8 mouse cellular contexts compared by ENCODE assay signal in the genomic region with DNA sequence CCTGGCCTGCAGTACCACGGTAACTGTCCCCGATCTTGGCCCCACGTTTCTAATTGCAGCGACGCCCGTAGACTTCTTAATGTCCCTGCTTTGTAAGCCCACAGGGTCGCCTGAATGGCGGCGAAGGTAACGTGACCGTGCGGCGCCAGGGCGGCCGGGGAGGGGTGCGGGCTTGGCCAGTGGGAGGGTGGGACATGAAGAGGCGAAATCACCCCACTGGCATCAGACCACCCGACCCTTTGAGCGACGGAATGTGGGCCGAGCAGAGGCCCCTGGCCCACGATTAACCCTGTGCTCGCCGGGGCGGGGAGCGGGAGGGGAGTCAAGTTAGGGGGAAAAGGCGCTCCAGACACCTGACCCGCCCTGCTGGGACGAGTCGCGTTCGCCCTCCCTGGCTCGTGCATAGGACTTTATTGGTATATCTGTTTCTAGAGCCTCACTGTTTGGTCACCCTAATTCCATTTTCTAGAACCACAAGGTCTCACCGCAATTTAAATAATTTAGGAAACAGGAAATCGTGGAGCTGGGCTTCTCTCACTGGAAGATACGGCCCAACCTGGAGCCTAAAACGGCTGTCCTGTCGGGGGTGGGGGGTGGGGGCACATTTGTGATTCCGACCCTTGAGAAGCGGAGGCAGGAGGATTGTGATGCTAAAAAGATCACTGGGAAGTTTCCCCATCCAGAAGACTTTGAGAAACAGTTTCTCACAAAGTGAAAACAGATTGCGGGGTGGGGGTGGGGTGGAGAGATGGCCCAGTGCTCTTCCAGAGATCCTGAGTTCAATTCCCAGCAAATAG. TPM values are rescaled to one million over a fixed set of nuclear protein-coding genes. Genes with fewer than 3 reads are reported as not detected.
DNase-seq lines count a peak whose midpoint lies in the region; ATAC-seq lines count a peak whose summit lies in the region.

No protein-coding gene starts in this region.

- peak overlapping the region; percentile 80 for H3K9ac ChIP-seq in embryonic facial prominence, embryonic 13.5 days
- H3K9ac ChIP-seq in midbrain, embryonic 12.5 days (replicated peaks), result peak overlapping the region; percentile 56

- H3K36me3 ChIP-seq in embryonic facial prominence, embryonic 13.5 days, result no peaks in the 10 kb centered on the region
- H3K36me3 ChIP-seq in hindbrain, embryonic 10.5 days, result no peaks in the 10 kb centered on the region
- H3K36me3 ChIP-seq in midbrain, embryonic 12.5 days, result no peaks in the 10 kb centered on the region

- H3K9me3 ChIP-seq in embryonic facial prominence, embryonic 13.5 days, result no peaks in the 10 kb centered on the region
- H3K9me3 ChIP-seq in hindbrain, embryonic 10.5 days, result 0 out of 2 replicates have a peak, but pooled peaks cover 5% of the 10 kb centered on the region
- H3K9me3 ChIP-seq in midbrain, embryonic 12.5 days, result no peaks in the 10 kb centered on the region

- WGBS in embryonic facial prominence, embryonic 13.5 days, result 1% methylated on average over 41 of the region's 41 CpGs
- WGBS in hindbrain, embryonic 10.5 days, result 2% methylated on average over 41 of the region's 41 CpGs
- WGBS in midbrain, embryonic 12.5 days, result 2% methylated on average over 41 of the region's 41 CpGs

- H3K4me2 ChIP-seq in embryonic facial prominence, embryonic 13.5 days, result peak overlapping the region; percentile 84
- H3K4me2 ChIP-seq in midbrain, embryonic 12.5 days (replicated peaks), result peak overlapping the region; percentile 62

- H3K4me3 ChIP-seq in embryonic facial prominence, embryonic 13.5 days, result peak overlapping the region; percentile 58
- peak overlapping the region; percentile 59 for H3K4me3 ChIP-seq in hindbrain, embryonic 10.5 days
- peak overlapping the region; percentile 45 for H3K4me3 ChIP-seq in midbrain, embryonic 12.5 days

- intact Hi-C loops in gastrocnemius, postnatal 14 days (cut with DNase I; ENCODE audit: low total_unique reads), result no loop called here
- intact Hi-C loops in left cerebral cortex, postnatal 36 days (cut with DNase I), result no loop called here

- ATAC-seq in embryonic facial prominence, embryonic 13.5 days (ENCODE audit: insufficient number of reproducible peaks, insufficient read depth, low FRiP score, low TSS enrichment, low read depth), result peak; percentile 63; the same call in 1 of the 2 replicates
- ATAC-seq in midbrain, embryonic 12.5 days (ENCODE audit: low FRiP score, low read depth), result peak; percentile 95

- peaks cover 5% of the 10 kb centered on the region; the same call in 1 of the 2 replicates for H3K4me1 ChIP-seq in embryonic facial prominence, embryonic 13.5 days
- peaks cover 22% of the 10 kb centered on the region for H3K4me1 ChIP-seq in hindbrain, embryonic 10.5 days (replicated peaks)
- H3K4me1 ChIP-seq in midbrain, embryonic 12.5 days, result peaks cover 10% of the 10 kb centered on the region

- no peaks in the 10 kb centered on the region for H3K27me3 ChIP-seq in embryonic facial prominence, embryonic 13.5 days
- H3K27me3 ChIP-seq in hindbrain, embryonic 10.5 days (ENCODE audit: insufficient read depth, poor library complexity, severe bottlenecking), result no peaks in the 10 kb centered on the region
- no peaks in the 10 kb centered on the region; the same call in 1 of the 2 replicates for H3K27me3 ChIP-seq in midbrain, embryonic 12.5 days

- DNase-seq in gastrocnemius, postnatal 14 days, result peak; percentile 24
- DNase-seq in gastrocnemius, postnatal 25 days, result no peak
- DNase-seq in adrenal gland, adult 2 months, result peak; percentile 65
- peak; percentile 90 for DNase-seq in hindbrain, embryonic 10.5 days (ENCODE audit: low spot score)
- DNase-seq in left cerebral cortex, postnatal 36 days (ENCODE audit: low spot score in 2 of 2), result peak; percentile 41 to 49
- DNase-seq in MN1 (ENCODE audit: low spot score), result no peak

- no peak overlapping the region for H3K27ac ChIP-seq in embryonic facial prominence, embryonic 13.5 days
- peak overlapping the region; percentile 91 for H3K27ac ChIP-seq in hindbrain, embryonic 10.5 days
- peak overlapping the region; percentile 77 for H3K27ac ChIP-seq in midbrain, embryonic 12.5 days (replicated peaks)

RNA-seq across cellular contexts. Expression of a gene that starts 15.0 kb away (rescaled TPM):
- 1 to 10 TPM; 1.2 to 2.9 TPM for total RNA-seq in gastrocnemius, postnatal 14 days (2021)
- total RNA-seq in gastrocnemius, postnatal 25 days (2021), result 1 to 10 TPM in 1 of 2 experiments, under 1 TPM in 1; 0.94 to 1.4 TPM
- 1 to 10 TPM; 1.8 to 5.6 TPM for total RNA-seq in adrenal gland, adult 2 months (2021)
- 17.5 and 25.0 TPM in 2 replicates for polyA plus RNA-seq in adrenal gland, adult 2 months (2012; rRNA removed)
- 6.7 and 9.8 TPM in 2 replicates for polyA plus RNA-seq in embryonic facial prominence, embryonic 13.5 days (2015; fragmentation: Nextera tagmentation; extraction: Ambion mirVana)
- polyA plus RNA-seq in hindbrain, embryonic 10.5 days (2016; fragmentation: Nextera tagmentation; extraction: Ambion mirVana), result 21.3 and 25.1 TPM in 2 replicates
- 1 to 10 TPM; 6.8 to 6.9 TPM for total RNA-seq in left cerebral cortex, postnatal 36 days (2021)
- polyA plus RNA-seq in midbrain, embryonic 12.5 days (2016; fragmentation: Nextera tagmentation; extraction: Ambion mirVana), result 51.7 and 54.4 TPM in 2 replicates

RNA-seq across cellular contexts. Expression of a gene that starts 21.5 kb away (rescaled TPM):
- 1 to 10 TPM; 6.3 to 9.9 TPM for total RNA-seq in gastrocnemius, postnatal 14 days (2021)
- 1 to 10 TPM; 6.1 to 8.8 TPM for total RNA-seq in gastrocnemius, postnatal 25 days (2021)
- 10 to 100 TPM; 22.9 to 28.2 TPM for total RNA-seq in adrenal gland, adult 2 months (2021)
- 1.7 and 2.4 TPM in 2 replicates for polyA plus RNA-seq in adrenal gland, adult 2 months (2012; rRNA removed)
- polyA plus RNA-seq in embryonic facial prominence, embryonic 13.5 days (2015; fragmentation: Nextera tagmentation; extraction: Ambion mirVana), result 10.6 and 11.9 TPM in 2 replicates
- polyA plus RNA-seq in hindbrain, embryonic 10.5 days (2016; fragmentation: Nextera tagmentation; extraction: Ambion mirVana), result 12.7 and 17.6 TPM in 2 replicates
- 10 to 100 TPM; 20.1 to 27.6 TPM for total RNA-seq in left cerebral cortex, postnatal 36 days (2021)
- 20.3 and 21.0 TPM in 2 replicates for polyA plus RNA-seq in midbrain, embryonic 12.5 days (2016; fragmentation: Nextera tagmentation; extraction: Ambion mirVana)

Comparison
In these comparisons a context has a peak if more than half of its experiments do, and no peak if none do; other contexts are left out.
1. DNase-seq: peak in gastrocnemius, postnatal 14 days (single experiment), adrenal gland, adult 2 months (single experiment), hindbrain, embryonic 10.5 days (single experiment) and left cerebral cortex, postnatal 36 days (2 of 2); none in gastrocnemius, postnatal 25 days (single experiment) and MN1 (single experiment).
2. Peak in every context shown above with its lines, with median percentiles within 50 percentile points of each other: H3K4me3 ChIP-seq.